31 mouse cellular contexts compared by ENCODE assay signal in genomic region chr1:130112580-130113314, GRCm38 (mm10).
DNase-seq lines count a peak whose midpoint lies in the region; ATAC-seq and TF ChIP-seq lines count a peak whose summit lies in the region.
"Had no signal": no experiment of that assay in that cellular context is flagged by ENCODE, and none has a peak within 500 bp of the region (broad histone marks: within the 10 kb centered on the region; RNA-seq: fewer than 3 reads in every experiment).

No protein-coding gene starts in this region.

- no peak overlapping the region for H3K27ac ChIP-seq in MEL (ENCODE audit: control insufficient read depth, low read depth, low read length)
- peak overlapping the region; percentile 51 for H3K27ac ChIP-seq in liver, embryonic 12.5 days
- H3K27ac ChIP-seq in liver, postnatal 0 days (ENCODE audit: low read depth): no peak overlapping the region
- H3K27ac ChIP-seq: embryonic facial prominence, embryonic 15.5 days; hindbrain, embryonic 14.5 days; layer of hippocampus, adult 2 months; limb, embryonic 10.5 days; limb, embryonic 15.5 days; lung, embryonic 15.5 days; midbrain, embryonic 13.5 days; neural tube, embryonic 15.5 days; stomach, embryonic 15.5 days had no signal

- TF ChIP-seq RAD21 in MEL (IDR thresholded peaks at IDR 0.05; ENCODE audit: low read depth, low read length): no peak

- TF ChIP-seq EP300 in MEL (IDR thresholded peaks at IDR 0.05; ENCODE audit: low read depth in 1 of 2, low read length in 2 of 2): peak; percentile 74 to 83
- peak; percentile 94 for TF ChIP-seq EP300 in liver, postnatal 0 days (IDR thresholded peaks at IDR 0.05; ENCODE audit: low read depth)

- H3K4me2 ChIP-seq in liver, embryonic 12.5 days: peak overlapping the region; percentile 38; the same call in 1 of the 2 replicates
- no peak overlapping the region for H3K4me2 ChIP-seq in liver, postnatal 0 days (ENCODE audit: low read depth, low read length)
- H3K4me2 ChIP-seq: embryonic facial prominence, embryonic 15.5 days; heart, embryonic 11.5 days; hindbrain, embryonic 14.5 days; limb, embryonic 15.5 days; lung, embryonic 15.5 days; midbrain, embryonic 13.5 days; neural tube, embryonic 15.5 days; stomach, embryonic 15.5 days had no signal

- intact Hi-C loops in left cerebral cortex, postnatal 36 days (cut with DNase I): no loop called here

- no peak for TF ChIP-seq POLR2A in MEL (IDR thresholded peaks at IDR 0.05; ENCODE audit: control insufficient read depth in 1 of 2, insufficient read depth in 1 of 2, low read depth in 1 of 2, low read length in 2 of 2, poor library complexity in 1 of 2)

- H3K9ac ChIP-seq in MEL (ENCODE audit: control insufficient read depth, low read depth, low read length, poor library complexity, severe bottlenecking): no peak overlapping the region
- H3K9ac ChIP-seq in liver, embryonic 12.5 days: no peak overlapping the region
- no peak overlapping the region for H3K9ac ChIP-seq in liver, postnatal 0 days (replicated peaks)
- H3K9ac ChIP-seq: embryonic facial prominence, embryonic 15.5 days; hindbrain, embryonic 14.5 days; limb, embryonic 15.5 days; lung, embryonic 15.5 days; midbrain, embryonic 13.5 days; neural tube, embryonic 15.5 days; stomach, embryonic 15.5 days had no signal

- H3K4me1 ChIP-seq in MEL (ENCODE audit: control insufficient read depth in 1 of 2, insufficient read depth in 2 of 2, low read length in 2 of 2): peaks cover 5 to 7% of the 10 kb centered on the region in 2 experiments
- peaks cover 26% of the 10 kb centered on the region for H3K4me1 ChIP-seq in liver, embryonic 12.5 days
- no peaks in the 10 kb centered on the region for H3K4me1 ChIP-seq in liver, postnatal 0 days (ENCODE audit: insufficient read depth)
- H3K4me1 ChIP-seq: embryonic facial prominence, embryonic 15.5 days; limb, embryonic 10.5 days; limb, embryonic 15.5 days; lung, embryonic 15.5 days; megakaryocyte, embryonic 14.5 days; midbrain, embryonic 13.5 days; neural tube, embryonic 15.5 days; stomach, embryonic 15.5 days had no signal

- 13% methylated on average over 1 of the region's 1 CpGs for WGBS in liver, embryonic 12.5 days (ENCODE audit: insufficient replicate concordance)
- WGBS in liver, postnatal 0 days (ENCODE audit: insufficient replicate concordance): 59% methylated on average over 1 of the region's 1 CpGs

- peak; percentile 79 for ATAC-seq in common myeloid progenitor, adult 5-6 weeks (replicated peaks; ENCODE audit: low read depth, poor library complexity, severe bottlenecking)
- ATAC-seq in liver, embryonic 12.5 days: peak; percentile 99
- peak; percentile 68 for ATAC-seq in liver, postnatal 0 days
- ATAC-seq: forebrain, embryonic 14.5 days; inflammation-experienced regulatory T-cells, adult 6 months; midbrain, embryonic 13.5 days had no signal

- no peak overlapping the region for H3K4me3 ChIP-seq in MEL (ENCODE audit: control insufficient read depth in 1 of 2, insufficient read depth in 1 of 2, low read depth in 2 of 2, low read length in 2 of 2)
- no peak overlapping the region for H3K4me3 ChIP-seq in liver, embryonic 12.5 days
- no peak overlapping the region for H3K4me3 ChIP-seq in liver, postnatal 0 days (ENCODE audit: low read depth, low read length)
- H3K4me3 ChIP-seq: embryonic facial prominence, embryonic 15.5 days; layer of hippocampus, adult 2 months; limb, embryonic 10.5 days; limb, embryonic 15.5 days; lung, embryonic 15.5 days; megakaryocyte, embryonic 14.5 days; midbrain, embryonic 13.5 days; neural tube, embryonic 15.5 days; stomach, embryonic 15.5 days had no signal

- H3K9me3 ChIP-seq in MEL (replicated peaks; ENCODE audit: insufficient read depth, low read length): no peaks in the 10 kb centered on the region
- H3K9me3 ChIP-seq in liver, embryonic 12.5 days (replicated peaks): no peaks in the 10 kb centered on the region
- H3K9me3 ChIP-seq in liver, postnatal 0 days (ENCODE audit: low read length): no peaks in the 10 kb centered on the region
- H3K9me3 ChIP-seq: embryonic facial prominence, embryonic 15.5 days; limb, embryonic 10.5 days; limb, embryonic 15.5 days; lung, embryonic 15.5 days; megakaryocyte, embryonic 14.5 days; midbrain, embryonic 13.5 days; neural tube, embryonic 15.5 days; stomach, embryonic 15.5 days had no signal

- H3K36me3 ChIP-seq in MEL (ENCODE audit: control insufficient read depth in 1 of 2, insufficient read depth in 2 of 2, low read length in 2 of 2): peaks cover 0 to 11% of the 10 kb centered on the region in 2 experiments; a peak in 2 of 4 replicates
- H3K36me3 ChIP-seq in liver, embryonic 12.5 days: no peaks in the 10 kb centered on the region
- no peaks in the 10 kb centered on the region for H3K36me3 ChIP-seq in liver, postnatal 0 days (replicated peaks; ENCODE audit: insufficient read depth, low read length)
- H3K36me3 ChIP-seq: embryonic facial prominence, embryonic 15.5 days; limb, embryonic 10.5 days; limb, embryonic 15.5 days; lung, embryonic 15.5 days; midbrain, embryonic 13.5 days; neural tube, embryonic 15.5 days; stomach, embryonic 15.5 days had no signal

- no peak for TF ChIP-seq CTCF in MEL (IDR thresholded peaks at IDR 0.05 in 2 of 3, conservative IDR thresholded peaks at IDR 0.05 in 1 of 3; ENCODE audit: control insufficient read depth in 1 of 3, insufficient read depth in 1 of 3, low read depth in 2 of 3, low read length in 3 of 3, poor library complexity in 1 of 3, severe bottlenecking in 1 of 3)
- no peak for TF ChIP-seq CTCF in liver, postnatal 0 days (IDR thresholded peaks at IDR 0.05; ENCODE audit: low read depth)

- no peaks in the 10 kb centered on the region for H3K79me2 ChIP-seq in MEL (ENCODE audit: control insufficient read depth, insufficient read depth, low read length, poor library complexity)

- peak; percentile 58 for DNase-seq in MEL (ENCODE audit: low read depth, low spot score)
- no peak for DNase-seq in liver, postnatal 0 days
- DNase-seq in left cerebral cortex, postnatal 36 days (ENCODE audit: low spot score in 2 of 2): no peak
- DNase-seq in gastrocnemius, postnatal 25 days: no peak
- no peak for DNase-seq in cerebellum, adult 11 months
- no peak for DNase-seq in cerebellum, adult 11-12 months
- DNase-seq: adrenal gland, postnatal 25 days; cerebellum, adult 9-11 months; gastrocnemius, postnatal 14 days; heart, adult 11 months; heart, postnatal 4 days; kidney, adult 18-20 months; kidney, postnatal 36 days; retina, postnatal 1 day; right cerebral cortex, postnatal 25 days; thymus, postnatal 14 days had no signal

- no peaks in the 10 kb centered on the region for H3K27me3 ChIP-seq in MEL (ENCODE audit: control insufficient read depth in 1 of 2, insufficient read depth in 2 of 2, low read length in 2 of 2)
- no peaks in the 10 kb centered on the region for H3K27me3 ChIP-seq in liver, embryonic 12.5 days (replicated peaks)
- no peaks in the 10 kb centered on the region for H3K27me3 ChIP-seq in liver, postnatal 0 days (ENCODE audit: insufficient read depth, low read length)
- H3K27me3 ChIP-seq: embryonic facial prominence, embryonic 15.5 days; limb, embryonic 15.5 days; lung, embryonic 15.5 days; megakaryocyte, embryonic 14.5 days; midbrain, embryonic 13.5 days; neural tube, embryonic 15.5 days; stomach, embryonic 15.5 days had no signal

TF ChIP-seq in MEL, 35 proteins besides CTCF, POLR2A, EP300 and RAD21:
- peak; percentile 67 for TF ChIP-seq ETS1 (IDR thresholded peaks at IDR 0.05; ENCODE audit: low read depth, low read length)
- peak; percentile 86 for TF ChIP-seq GATA1 (IDR thresholded peaks at IDR 0.05; ENCODE audit: low read depth, low read length)
- no peak for TF ChIP-seq ZMIZ1 (IDR thresholded peaks at IDR 0.05; ENCODE audit: low read depth, low read length)
- TF ChIP-seq TAL1 (IDR thresholded peaks at IDR 0.05; ENCODE audit: low read length): peak; percentile 32; the same call in 1 of the 2 replicates
- peak; percentile 77 for TF ChIP-seq RCOR1 (IDR thresholded peaks at IDR 0.05; ENCODE audit: low read depth, low read length)
- TF ChIP-seq ZC3H11A (IDR thresholded peaks at IDR 0.05; ENCODE audit: low read depth, low read length): no peak
- no peak for TF ChIP-seq USF2 (IDR thresholded peaks at IDR 0.05; ENCODE audit: borderline replicate concordance in 1 of 2, insufficient read depth in 1 of 2, low read depth in 1 of 2, low read length in 2 of 2)
- TF ChIP-seq TCF12 (IDR thresholded peaks at IDR 0.05; ENCODE audit: low read depth, low read length): peak; percentile 93
TF ChIP-seq in MEL: peak in this region for 5.
